Mouse (Mus musculus) heart, embryonic 12.5 days (tissue): ENCODE data around the gene Lyplal1. TPM values are rescaled to one million over a fixed set of nuclear protein-coding genes. Genes with fewer than 3 reads are reported as not detected.

Experiments
- ATAC-seq: fragments of 200-750 bp; cut with Nextera tagmentation; 2 replicates; pipeline ENCODE4 v1.8.0; 2017; ENCODE audit warnings: moderate TSS enrichment, moderate library complexity; ENCODE audit not compliant: insufficient number of reproducible peaks, low FRiP score
- H3K27ac ChIP-seq: fragments of 300-500 bp; sonication (generic); 2 replicates; pipeline ENCODE4 v1.5.1; 2016; ENCODE audit warnings: mild to moderate bottlenecking, moderate library complexity; ENCODE audit not compliant: poor library complexity, severe bottlenecking
- H3K27me3 ChIP-seq: fragments of 300-500 bp; sonication (generic); replicated peaks from 2 replicates; pipeline ENCODE4 v1.6.1; 2016; ENCODE audit warnings: mild to moderate bottlenecking, moderate library complexity
- H3K36me3 ChIP-seq: fragments of 300-500 bp; sonication (generic); 2 replicates; pipeline ENCODE4 v1.6.1; 2016; ENCODE audit warnings: mild to moderate bottlenecking, moderate library complexity
- H3K4me1 ChIP-seq: fragments of 300-500 bp; sonication (generic); replicated peaks from 2 replicates; pipeline ENCODE4 v1.6.1; 2016; ENCODE audit warnings: mild to moderate bottlenecking
- H3K4me2 ChIP-seq: fragments of 300-500 bp; sonication (generic); 2 replicates; pipeline ENCODE4 v1.6.1; 2016; ENCODE audit warnings: mild to moderate bottlenecking, moderate library complexity
- H3K4me3 ChIP-seq: fragments of 300-500 bp; sonication (generic); 2 replicates; pipeline ENCODE4 v1.5.1; 2016; ENCODE audit warnings: mild to moderate bottlenecking
- H3K9ac ChIP-seq: fragments of 300-500 bp; sonication (generic); 2 replicates; pipeline ENCODE4 v1.6.1; 2016; ENCODE audit warnings: mild to moderate bottlenecking, moderate library complexity
- H3K9me3 ChIP-seq: fragments of 300-500 bp; sonication (generic); replicated peaks from 2 replicates; pipeline ENCODE4 v1.6.1; 2016; ENCODE audit warnings: mild to moderate bottlenecking, moderate library complexity
- WGBS: fragments of 180-500 bp; shearing (Covaris S2); methylation state at CpG from one replicate; pipeline ENCODE4 v1.1.7; 2016; 5-methylcytosine and 5-hydroxymethylcytosine counted together
- polyA plus RNA-seq: library from polyadenylated mRNA; unstranded; fragments of >200 nt; fragmentation: Nextera tagmentation; extraction: Ambion mirVana; gene quantifications from 2 replicates; pipeline ENCODE4 v1.2.1, GENCODE M21; 2016

The Lyplal1 gene
- polyA plus RNA-seq, 1 experiment from 2014 or later: 13.5 TPM

GRCm38 (mm10) chr1:186123690-186124089 is 6.6 kb upstream of the Lyplal1 start:
- no peak overlapping the region for H3K9ac ChIP-seq
- no peak overlapping the region for H3K4me3 ChIP-seq
- no peaks in the 10 kb centered on the region for H3K36me3 ChIP-seq
- ATAC-seq: no peak
- no peaks in the 10 kb centered on the region for H3K4me1 ChIP-seq
- no peak overlapping the region for H3K4me2 ChIP-seq
- no peaks in the 10 kb centered on the region for H3K9me3 ChIP-seq
- H3K27ac ChIP-seq: no peak overlapping the region
- H3K27me3 ChIP-seq: no peaks in the 10 kb centered on the region

- no peak for ATAC-seq
- 0 out of 2 replicates have a peak, but pooled peaks cover 3% of the 10 kb centered on the region for H3K4me1 ChIP-seq
- no peak overlapping the region for H3K4me2 ChIP-seq
- no peaks in the 10 kb centered on the region for H3K36me3 ChIP-seq
- H3K9me3 ChIP-seq: no peaks in the 10 kb centered on the region
- H3K4me3 ChIP-seq: no peak overlapping the region
- no peaks in the 10 kb centered on the region for H3K27me3 ChIP-seq
- WGBS: 56% methylated on average over 5 of the region's 5 CpGs
- H3K27ac ChIP-seq: no peak overlapping the region
- H3K9ac ChIP-seq: no peak overlapping the region
Measured at GRCm38 (mm10) chr1:186119856-186120255, 2.7 kb upstream of the Lyplal1 start.

GRCm38 (mm10) chr1:186116086-186116600 is 967 bp downstream of the Lyplal1 start:
- no peaks in the 10 kb centered on the region for H3K36me3 ChIP-seq
- H3K4me3 ChIP-seq: peak overlapping the region; percentile 69; the same call in 1 of the 2 replicates
- ATAC-seq: no peak
- no peaks in the 10 kb centered on the region for H3K27me3 ChIP-seq
- 81% methylated on average over 7 of the region's 7 CpGs for whole genome bisulfite sequencing
- no peaks in the 10 kb centered on the region for H3K9me3 ChIP-seq
- peak overlapping the region; percentile 77 for H3K4me2 ChIP-seq
- 0 out of 2 replicates have a peak, but pooled peaks cover 3% of the 10 kb centered on the region for H3K4me1 ChIP-seq
- no peak overlapping the region for H3K27ac ChIP-seq
- no peak overlapping the region for H3K9ac ChIP-seq

- H3K27ac ChIP-seq: no peak overlapping the region
- no peaks in the 10 kb centered on the region for H3K9me3 ChIP-seq
- 0 out of 2 replicates have a peak, but pooled peaks cover 4% of the 10 kb centered on the region for H3K4me1 ChIP-seq
- no peak overlapping the region for H3K4me2 ChIP-seq
- WGBS: 85% methylated on average over 8 of the region's 8 CpGs
- H3K27me3 ChIP-seq: no peaks in the 10 kb centered on the region
- no peak for ATAC-seq
- no peak overlapping the region for H3K4me3 ChIP-seq
- H3K36me3 ChIP-seq: no peaks in the 10 kb centered on the region
- H3K9ac ChIP-seq: no peak overlapping the region
Measured at GRCm38 (mm10) chr1:186102313-186102712, 14.8 kb downstream of the Lyplal1 start.

- WGBS: 84% methylated on average over 2 of the region's 2 CpGs
- H3K36me3 ChIP-seq: no peaks in the 10 kb centered on the region
- H3K4me3 ChIP-seq: no peak overlapping the region
- H3K27me3 ChIP-seq: no peaks in the 10 kb centered on the region
- no peak for ATAC-seq
- H3K9me3 ChIP-seq: 0 out of 2 replicates have a peak, but pooled peaks cover 4% of the 10 kb centered on the region
- H3K4me2 ChIP-seq: no peak overlapping the region
- no peaks in the 10 kb centered on the region for H3K4me1 ChIP-seq
- no peak overlapping the region for H3K27ac ChIP-seq
- H3K9ac ChIP-seq: no peak overlapping the region
Measured at GRCm38 (mm10) chr1:186066266-186066897, 50.7 kb downstream of the Lyplal1 start.

- H3K4me3 ChIP-seq: no peak overlapping the region
Measured at GRCm38 (mm10) chr1:186060041-186060440, 57.1 kb downstream of the Lyplal1 start.

GRCm38 (mm10) chr1:186054227-186054626 is 62.9 kb downstream of the Lyplal1 start:
- no peak overlapping the region for H3K27ac ChIP-seq
- no peaks in the 10 kb centered on the region for H3K27me3 ChIP-seq
- no peak for ATAC-seq
- H3K4me2 ChIP-seq: no peak overlapping the region
- H3K36me3 ChIP-seq: no peaks in the 10 kb centered on the region
- no peaks in the 10 kb centered on the region for H3K4me1 ChIP-seq
- no peak overlapping the region for H3K4me3 ChIP-seq
- WGBS: 79% methylated on average over 7 of the region's 7 CpGs
- no peak overlapping the region for H3K9ac ChIP-seq
- H3K9me3 ChIP-seq: peaks cover 5% of the 10 kb centered on the region; the same call in 1 of the 2 replicates

More at GRCm38 (mm10) chr1:186060041-186060440, 57.1 kb downstream of the Lyplal1 start:
- H3K4me1 ChIP-seq: no peaks in the 10 kb centered on the region
- WGBS: 82% methylated on average over 2 of the region's 2 CpGs
- H3K27ac ChIP-seq: no peak overlapping the region
- no peak for ATAC-seq
- H3K9me3 ChIP-seq: no peaks in the 10 kb centered on the region
- H3K4me2 ChIP-seq: no peak overlapping the region
- H3K9ac ChIP-seq: no peak overlapping the region
- no peaks in the 10 kb centered on the region for H3K36me3 ChIP-seq
- H3K27me3 ChIP-seq: no peaks in the 10 kb centered on the region

GRCm38 (mm10) chr1:186053280-186054043 is 63.6 kb downstream of the Lyplal1 start:
- H3K27ac ChIP-seq: no peak overlapping the region
- ATAC-seq: no peak
- H3K4me1 ChIP-seq: no peaks in the 10 kb centered on the region
- H3K27me3 ChIP-seq: no peaks in the 10 kb centered on the region
- H3K9me3 ChIP-seq: peaks cover 5% of the 10 kb centered on the region; the same call in 1 of the 2 replicates
- H3K36me3 ChIP-seq: no peaks in the 10 kb centered on the region
- no peak overlapping the region for H3K4me3 ChIP-seq
- no peak overlapping the region for H3K9ac ChIP-seq
- H3K4me2 ChIP-seq: no peak overlapping the region
- WGBS: 83% methylated on average over 12 of the region's 12 CpGs

- whole genome bisulfite sequencing: 78% methylated on average over 11 of the region's 11 CpGs
- H3K9me3 ChIP-seq: peaks cover 2% of the 10 kb centered on the region; the same call in 1 of the 2 replicates
- no peak for ATAC-seq
Measured at GRCm38 (mm10) chr1:186043709-186044452, 73.2 kb downstream of the Lyplal1 start.

GRCm38 (mm10) chr1:186041841-186042240 is 75.3 kb downstream of the Lyplal1 start:
- no peak overlapping the region for H3K27ac ChIP-seq
- no peak overlapping the region for H3K4me2 ChIP-seq
- no peak overlapping the region for H3K4me3 ChIP-seq
- 43% methylated on average over 1 of the region's 1 CpGs for WGBS
- ATAC-seq: no peak
- no peaks in the 10 kb centered on the region for H3K4me1 ChIP-seq
- H3K27me3 ChIP-seq: no peaks in the 10 kb centered on the region
- H3K9ac ChIP-seq: no peak overlapping the region
- H3K36me3 ChIP-seq: no peaks in the 10 kb centered on the region
- no peaks in the 10 kb centered on the region for H3K9me3 ChIP-seq

More at GRCm38 (mm10) chr1:186043709-186044452, 73.2 kb downstream of the Lyplal1 start:
- Histone ChIP-seq H3K27ac (no peak overlapping the region), H3K36me3 (no peaks in the 10 kb centered on the region), H3K4me3 (no peak overlapping the region), H3K4me1 (no peaks in the 10 kb centered on the region), H3K27me3 (no peaks in the 10 kb centered on the region), H3K4me2 (no peak overlapping the region), H3K9ac (no peak overlapping the region)
